Mouse (Mus musculus) hindbrain, embryonic 11.5 days (tissue): ENCODE measurements at regions not wholly inside any gene's neighbourhood (a gene's known extent, or its start where the extent isn't known, plus 50 kb on each side); places are given as distances from the start of the nearest gene placed in this dataset.

ENCODE experiments used
- ATAC-seq: fragments of 200-750 bp; cut with Nextera tagmentation; 2 replicates; pipeline ENCODE4 v1.8.0; 2017; ENCODE audit warnings: mild to moderate bottlenecking, moderate TSS enrichment, moderate library complexity; ENCODE audit not compliant: low FRiP score
- DNase-seq: peaks from one replicate; pipeline ENCODE4 v3.0.0-alpha.2; 2015; ENCODE audit warnings: low spot score
- H3K27ac ChIP-seq: fragments of 300-500 bp; sonication (generic); 2 replicates; pipeline ENCODE4 v1.5.1; 2014; ENCODE audit warnings: mild to moderate bottlenecking, low read depth, low read length
- H3K27me3 ChIP-seq: fragments of 300-500 bp; sonication (generic); 2 replicates; pipeline ENCODE4 v1.6.1; 2014; ENCODE audit warnings: mild to moderate bottlenecking, low read length, moderate library complexity, mixed read lengths; ENCODE audit not compliant: control insufficient read depth, insufficient read depth
- H3K36me3 ChIP-seq: fragments of 300-500 bp; sonication (generic); 2 replicates; pipeline ENCODE4 v1.6.1; 2014; ENCODE audit warnings: mild to moderate bottlenecking, low read length, moderate library complexity, mixed read lengths; ENCODE audit not compliant: control insufficient read depth, insufficient read depth
- H3K4me1 ChIP-seq: fragments of 300-500 bp; sonication (generic); replicated peaks from 2 replicates; pipeline ENCODE4 v1.6.1; 2014; ENCODE audit warnings: low read length, mixed read lengths; ENCODE audit not compliant: control insufficient read depth, insufficient read depth
- H3K4me2 ChIP-seq: fragments of 300-500 bp; sonication (generic); replicated peaks from 2 replicates; pipeline ENCODE4 v1.6.1; 2014; ENCODE audit warnings: mild to moderate bottlenecking, low read depth, low read length
- H3K4me3 ChIP-seq: fragments of 300-500 bp; sonication (generic); 2 replicates; pipeline ENCODE4 v1.5.1; 2014; ENCODE audit warnings: low read depth, low read length
- H3K9ac ChIP-seq: fragments of 300-500 bp; sonication (generic); 2 replicates; pipeline ENCODE4 v1.6.1; 2014; ENCODE audit warnings: low read depth, low read length
- H3K9me3 ChIP-seq: fragments of 300-500 bp; sonication (generic); 2 replicates; pipeline ENCODE4 v1.6.1; 2016; ENCODE audit warnings: low read length; ENCODE audit not compliant: control insufficient read depth
- WGBS: fragments of 180-500 bp; shearing (Covaris S2); extraction: QIAGEN DNeasy Blood & Tissue Kit; methylation state at CpG from one replicate; pipeline ENCODE4 v1.1.7; 2014; 5-methylcytosine and 5-hydroxymethylcytosine counted together

DNA sequence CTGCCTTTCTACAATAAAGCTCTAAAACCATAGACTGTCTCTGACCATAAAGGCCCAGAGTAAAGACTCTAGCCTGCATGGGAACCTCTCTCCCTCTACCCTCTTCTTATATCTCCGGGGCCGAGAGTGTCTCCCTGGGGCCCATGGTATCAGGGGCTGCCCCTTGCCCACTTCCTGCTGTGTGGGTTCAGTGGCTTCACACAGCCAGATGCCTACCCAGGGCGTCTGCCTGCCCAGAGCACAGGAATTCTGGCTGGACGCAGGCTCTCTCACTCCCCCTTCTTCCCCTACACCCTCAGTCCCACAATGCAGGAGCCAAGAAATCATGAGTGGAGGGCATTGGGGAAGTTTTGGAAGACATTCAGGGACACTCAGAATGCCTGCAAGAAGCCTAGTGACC is 150.8 kb downstream of the Bod1 start:
- H3K9me3 ChIP-seq: no peaks in the 10 kb centered on the region
- H3K27ac ChIP-seq: no peak overlapping the region
- H3K4me2 ChIP-seq: no peak overlapping the region
- no peak overlapping the region for H3K9ac ChIP-seq
- no peaks in the 10 kb centered on the region for H3K36me3 ChIP-seq
- H3K4me1 ChIP-seq: no peaks in the 10 kb centered on the region
- ATAC-seq: no peak
- no peak overlapping the region for H3K4me3 ChIP-seq
- no peak for DNase-seq
- no peaks in the 10 kb centered on the region for H3K27me3 ChIP-seq
- WGBS: 76% methylated on average over 4 of the region's 4 CpGs

DNA sequence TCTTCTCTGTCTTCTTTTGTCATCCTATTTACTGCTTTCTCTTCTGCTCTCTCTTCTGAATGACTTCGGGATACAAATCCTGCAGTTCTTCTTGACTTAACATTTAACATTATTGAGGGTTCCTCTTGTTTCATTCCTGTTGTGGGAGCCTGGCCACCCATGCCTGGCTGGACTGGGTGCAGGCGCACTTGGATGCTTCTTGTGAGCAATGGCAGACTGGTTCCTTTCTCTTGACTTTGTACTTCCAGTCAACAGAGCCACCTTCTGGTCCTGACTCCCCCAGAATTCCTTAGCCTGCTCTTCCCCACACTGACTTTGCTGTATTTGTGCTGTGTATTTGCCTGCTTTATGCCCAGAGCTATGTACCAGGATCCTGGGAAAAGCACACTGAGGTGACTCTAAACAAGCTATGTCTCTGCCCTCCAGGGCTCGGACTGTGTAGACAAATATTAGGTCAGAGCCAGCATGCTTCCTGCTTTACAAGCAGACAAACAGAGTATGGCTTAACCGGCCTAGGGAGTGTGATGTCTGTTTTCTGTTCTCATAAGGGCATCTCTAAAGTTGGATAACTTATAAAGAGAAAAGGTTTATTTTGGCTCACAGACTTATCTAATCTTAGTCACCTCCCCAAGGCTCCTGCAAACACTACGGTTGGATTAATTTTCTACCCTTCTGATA is 133.5 kb upstream of the Stc2 start:
- Histone ChIP-seq H3K27ac (no peak overlapping the region), H3K27me3 (no peaks in the 10 kb centered on the region), H3K9me3 (no peaks in the 10 kb centered on the region), H3K9ac (no peak overlapping the region), H3K4me1 (no peaks in the 10 kb centered on the region), H3K36me3 (no peaks in the 10 kb centered on the region), H3K4me2 (no peak overlapping the region), H3K4me3 (no peak overlapping the region)
- WGBS: 89% methylated on average over 5 of the region's 5 CpGs
- ATAC-seq (no peak), DNase-seq (no peak)

DNA sequence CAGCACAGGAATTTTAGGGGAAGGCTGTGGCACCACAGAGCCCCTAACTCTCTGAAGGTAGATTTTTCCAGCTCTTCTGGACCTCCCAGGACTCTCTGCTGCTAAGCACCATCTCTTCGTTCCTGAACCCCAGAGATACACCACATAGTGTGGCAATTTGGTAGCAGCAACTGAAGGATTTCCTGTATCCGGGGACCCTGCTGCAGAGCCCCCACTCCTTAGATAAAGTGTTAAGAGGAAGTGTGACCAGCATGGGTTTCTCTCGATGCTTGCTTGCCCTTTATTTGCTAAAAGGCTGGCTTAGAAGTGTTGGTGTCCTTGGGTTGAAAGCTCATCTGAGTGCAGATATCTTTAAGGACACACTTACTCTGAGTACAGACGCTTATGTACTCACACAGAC is 115.6 kb upstream of the Stc2 start:
- H3K9ac ChIP-seq: no peak overlapping the region
- H3K4me3 ChIP-seq: no peak overlapping the region
- no peaks in the 10 kb centered on the region for H3K9me3 ChIP-seq
- H3K27ac ChIP-seq: no peak overlapping the region
- ATAC-seq (no peak), DNase-seq (no peak)
- no peaks in the 10 kb centered on the region for H3K4me1 ChIP-seq
- no peak overlapping the region for H3K4me2 ChIP-seq
- no peaks in the 10 kb centered on the region for H3K36me3 ChIP-seq
- WGBS: 80% methylated on average over 4 of the region's 4 CpGs
- no peaks in the 10 kb centered on the region for H3K27me3 ChIP-seq

DNA sequence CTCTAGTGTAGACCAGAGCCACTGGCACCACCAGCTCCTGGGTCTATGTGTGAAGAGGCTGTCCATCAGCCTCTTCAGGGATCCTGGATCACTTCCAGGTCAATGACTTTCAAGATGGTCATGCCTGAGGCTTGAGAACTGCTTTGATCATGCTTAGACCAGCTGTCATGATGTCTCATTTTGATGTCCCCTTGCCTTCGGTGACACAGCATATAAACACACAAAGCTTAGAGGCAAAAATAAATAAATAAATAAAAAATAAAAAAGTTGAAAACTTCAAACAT is 111.1 kb upstream of the Stc2 start:
- no peak for DNase-seq
- no peaks in the 10 kb centered on the region for H3K4me1 ChIP-seq
- 79% methylated on average over 1 of the region's 1 CpGs for WGBS

DNA sequence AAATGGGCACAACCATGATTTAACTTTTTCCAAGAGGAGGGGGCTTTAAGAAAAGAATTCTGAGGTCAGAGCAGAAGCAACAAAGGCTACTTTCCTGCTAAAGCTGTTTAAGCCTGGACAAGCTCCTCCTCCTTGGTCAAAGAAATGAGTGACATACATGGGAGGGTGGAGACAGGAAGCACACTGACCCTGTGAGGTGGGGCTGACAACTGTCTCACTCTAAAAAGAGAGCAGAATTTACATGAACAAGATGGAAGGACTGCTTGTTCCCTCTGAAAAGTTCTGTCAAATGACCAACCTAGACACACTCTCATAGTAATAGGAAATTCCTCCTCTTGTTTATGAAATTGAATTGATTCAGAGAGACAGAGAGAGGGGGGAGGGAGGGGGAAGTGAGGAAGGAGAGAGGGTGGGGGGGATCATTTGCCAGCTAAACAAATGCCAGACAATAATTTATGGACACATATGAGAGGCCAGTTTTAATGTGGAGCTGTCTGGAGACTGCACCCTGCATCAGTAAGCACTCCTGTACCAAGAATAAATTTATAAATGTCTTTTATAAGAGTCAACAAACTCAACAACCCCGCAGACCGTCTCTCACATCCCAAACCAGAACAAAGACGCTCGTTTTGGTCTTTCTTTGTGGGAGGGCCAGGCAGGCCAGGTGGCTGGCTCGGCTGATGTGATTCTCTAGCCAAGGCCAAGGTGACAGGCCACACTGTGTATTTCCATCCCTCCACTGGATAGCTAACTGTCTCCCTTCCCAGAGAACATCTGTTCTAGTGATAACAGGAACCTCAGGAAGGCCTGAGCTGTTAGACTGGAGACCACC is 110.6 kb upstream of the Stc2 start:
- Histone ChIP-seq H3K9ac (no peak overlapping the region), H3K4me3 (no peak overlapping the region), H3K27ac (no peak overlapping the region), H3K9me3 (no peaks in the 10 kb centered on the region), H3K36me3 (no peaks in the 10 kb centered on the region), H3K4me1 (no peaks in the 10 kb centered on the region), H3K4me2 (no peak overlapping the region), H3K27me3 (no peaks in the 10 kb centered on the region)
- no peak for ATAC-seq
- WGBS: 79% methylated on average over 5 of the region's 5 CpGs
- DNase-seq: no peak

More for the DNA sequence above, 111.1 kb upstream of the Stc2 start:
- Histone ChIP-seq H3K4me3 (no peak overlapping the region), H3K4me2 (no peak overlapping the region), H3K36me3 (no peaks in the 10 kb centered on the region), H3K9ac (no peak overlapping the region), H3K27me3 (no peaks in the 10 kb centered on the region), H3K27ac (no peak overlapping the region), H3K9me3 (no peaks in the 10 kb centered on the region)
- no peak for ATAC-seq

DNA sequence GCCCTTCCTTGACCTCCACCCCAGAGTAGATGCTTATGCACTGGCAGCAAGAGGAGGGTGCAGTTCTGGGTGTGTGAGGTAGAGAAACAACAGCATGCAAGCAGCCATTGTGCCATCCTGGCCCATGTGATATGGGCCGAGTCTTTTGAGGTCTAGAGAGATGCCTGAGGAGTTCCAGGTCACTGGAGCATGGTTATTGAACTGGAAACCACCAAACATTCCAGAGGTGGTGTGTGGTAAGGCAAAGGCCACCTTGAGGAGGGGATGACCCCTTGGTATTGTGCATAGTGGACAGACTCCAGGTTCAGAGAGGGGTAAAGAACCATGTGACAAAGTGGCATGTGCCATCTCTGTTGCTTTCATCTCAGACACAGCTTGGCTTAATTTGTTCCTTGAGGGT is 107.9 kb upstream of the Stc2 start:
- DNase-seq (no peak), ATAC-seq (no peak)
- Histone ChIP-seq H3K4me1 (no peaks in the 10 kb centered on the region), H3K27me3 (no peaks in the 10 kb centered on the region), H3K9me3 (no peaks in the 10 kb centered on the region), H3K9ac (no peak overlapping the region), H3K36me3 (no peaks in the 10 kb centered on the region), H3K27ac (no peak overlapping the region), H3K4me2 (no peak overlapping the region), H3K4me3 (no peak overlapping the region)
- 58% methylated on average over 1 of the region's 1 CpGs for WGBS

DNA sequence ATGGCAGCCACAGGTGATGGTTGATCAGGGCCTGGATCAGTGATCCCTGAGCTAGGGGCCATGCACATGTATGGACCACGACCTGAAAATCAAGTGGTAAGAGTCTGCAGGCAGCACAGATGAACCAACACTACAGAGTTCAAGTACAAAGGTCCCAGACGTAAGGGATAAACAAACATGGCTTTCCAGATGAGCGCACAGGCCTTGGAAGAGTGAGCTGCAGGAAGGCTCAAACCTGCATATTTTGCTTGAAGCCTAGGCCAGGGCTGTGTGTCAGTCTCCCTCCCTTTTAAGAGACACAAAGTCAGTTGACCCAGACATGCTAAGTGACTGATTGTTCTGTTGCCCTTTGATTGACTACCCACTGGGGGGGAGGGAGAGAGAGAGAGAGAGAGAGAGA is 107.2 kb upstream of the Stc2 start:
- ATAC-seq (no peak), DNase-seq (no peak)
- no peaks in the 10 kb centered on the region for H3K4me1 ChIP-seq
- WGBS: 62% methylated on average over 3 of the region's 3 CpGs
- no peaks in the 10 kb centered on the region for H3K27me3 ChIP-seq
- H3K4me2 ChIP-seq: no peak overlapping the region
- H3K9ac ChIP-seq: no peak overlapping the region
- H3K4me3 ChIP-seq: no peak overlapping the region
- no peaks in the 10 kb centered on the region for H3K9me3 ChIP-seq
- H3K27ac ChIP-seq: no peak overlapping the region
- no peaks in the 10 kb centered on the region for H3K36me3 ChIP-seq

DNA sequence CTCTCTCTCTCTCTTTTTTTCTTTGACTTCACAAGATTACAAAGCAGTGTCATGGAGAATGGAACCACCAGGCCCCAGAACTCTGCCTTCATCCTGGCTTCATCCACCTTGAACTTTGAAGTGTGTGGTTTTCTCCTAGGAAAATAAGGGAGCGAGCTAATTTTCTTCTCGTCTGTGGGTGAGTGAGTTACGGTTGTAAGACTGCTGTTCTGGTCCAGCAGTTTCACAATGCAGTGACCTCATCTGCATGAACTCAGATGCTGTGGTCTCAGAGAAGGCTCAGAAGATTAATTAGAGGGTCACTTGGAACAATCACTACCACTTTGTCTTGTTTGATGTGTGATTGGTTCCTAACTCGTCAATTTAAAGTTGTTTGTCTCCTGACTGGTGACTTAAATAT is 103.1 kb upstream of the Stc2 start:
- Histone ChIP-seq H3K36me3 (no peaks in the 10 kb centered on the region), H3K27me3 (no peaks in the 10 kb centered on the region), H3K9ac (no peak overlapping the region), H3K27ac (no peak overlapping the region), H3K9me3 (no peaks in the 10 kb centered on the region), H3K4me1 (no peaks in the 10 kb centered on the region), H3K4me2 (no peak overlapping the region), H3K4me3 (no peak overlapping the region)
- DNase-seq (no peak), ATAC-seq (no peak)
- 43% methylated on average over 4 of the region's 4 CpGs for WGBS
